Mouse (Mus musculus) G1E (cell line): ENCODE measurements around the gene Nrp2.

ENCODE experiments used
- CTCF ChIP-seq: IDR thresholded peaks from 2 replicates; pipeline ENCODE4 v1.5.1; 2012; ENCODE audit warnings: low read depth, low read length, inconsistent platforms, mixed read lengths
- GATA1 ChIP-seq: IDR thresholded peaks from 2 replicates; pipeline ENCODE4 v1.6.1; 2012; ENCODE audit warnings: borderline replicate concordance, low read length, inconsistent platforms, mixed read lengths
- GATA2 ChIP-seq: IDR thresholded peaks from 2 replicates; pipeline ENCODE4 v1.6.1; 2012; ENCODE audit warnings: low read depth, low read length, inconsistent platforms, borderline replicate concordance
- POLR2AphosphoS5 ChIP-seq: IDR thresholded peaks from 2 replicates; pipeline ENCODE4 v1.6.1; 2012; ENCODE audit warnings: low read depth, low read length, inconsistent platforms; ENCODE audit not compliant: insufficient replicate concordance
- TAL1 ChIP-seq: conservative IDR thresholded peaks from 2 replicates; pipeline ENCODE4 v1.6.1; 2012; ENCODE audit warnings: low read depth, low read length, inconsistent platforms, mixed read lengths

DNA sequence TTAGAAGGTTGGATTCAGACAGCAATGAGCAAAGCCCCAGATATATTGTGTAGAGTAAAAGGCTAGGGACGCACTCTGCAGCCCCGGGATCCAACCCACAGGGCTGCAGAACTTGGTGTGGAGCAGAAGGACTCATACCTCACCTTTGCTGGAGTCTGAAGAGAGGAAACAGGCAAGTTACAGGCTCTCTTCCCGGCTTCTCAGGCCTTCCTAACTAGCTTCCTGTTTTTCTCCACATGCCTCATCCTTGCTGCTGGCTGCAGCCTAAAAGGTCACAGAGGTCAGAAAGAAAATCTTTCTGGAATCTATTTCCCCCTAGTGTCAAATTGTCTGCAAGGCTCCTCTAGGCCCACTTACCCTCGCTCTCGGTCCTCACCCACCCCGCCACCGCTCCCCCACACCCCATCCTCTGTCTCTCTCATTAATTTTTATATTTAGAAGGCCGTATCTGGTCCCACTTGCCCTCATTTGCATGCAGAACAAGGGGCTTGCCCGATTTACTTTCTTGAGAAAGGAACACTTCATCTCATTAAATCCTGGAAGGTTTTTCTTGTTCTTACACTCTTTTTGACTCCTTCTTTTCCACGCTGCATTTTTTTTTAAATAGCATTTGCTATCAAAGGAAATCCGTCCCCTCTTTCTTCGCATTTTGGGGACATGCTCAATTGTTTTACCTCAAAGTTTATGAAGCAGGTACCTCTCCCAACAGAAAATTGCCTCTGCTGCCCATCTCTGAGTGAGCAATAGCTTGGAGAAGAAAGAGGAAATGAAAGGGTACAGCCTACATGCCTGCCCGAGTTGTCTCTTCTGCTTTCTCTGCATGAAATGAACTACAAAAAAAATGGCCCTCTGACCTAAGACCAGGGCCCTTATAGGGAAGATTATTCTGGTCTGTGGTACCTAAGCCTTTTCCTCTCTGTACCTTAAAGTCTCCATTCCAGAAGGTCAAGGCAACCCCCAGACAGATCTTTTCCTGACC lies 17.9 kb downstream of the Nrp2 start:
- TF ChIP-seq CTCF (no peak), POLR2AphosphoS5 (no peak), GATA1 (no peak), TAL1 (no peak), GATA2 (no peak)
